Mouse (Mus musculus) heart, postnatal 10 days (tissue): ENCODE results near the gene Mgat2. TPM values are rescaled to one million over a fixed set of nuclear protein-coding genes. Genes with fewer than 3 reads are reported as not detected.
"Not testable (repeated sequence)": the region's sequence is repeated elsewhere in the genome, so short reads cannot be mapped to it uniquely, and the experiment has no call there.

Source experiments
- DNase-seq, 2 experiments: peaks; one replicate each; pipeline ENCODE4 v3.0.0; 2021
- intact Hi-C: fragments of 180-260 bp; cut with DNase I; formaldehyde crosslinking; loops from one replicate; pipeline ENCODE4 v1.15.1; 2025
- total RNA-seq, 2 experiments: library from RNA; stranded (reverse); gene quantifications; 2 replicates each; pipeline ENCODE4 v1.2.3; 2021

The Mgat2 gene
- total RNA-seq, result 10 to 100 TPM; 27.8 to 32.4 TPM

DNA sequence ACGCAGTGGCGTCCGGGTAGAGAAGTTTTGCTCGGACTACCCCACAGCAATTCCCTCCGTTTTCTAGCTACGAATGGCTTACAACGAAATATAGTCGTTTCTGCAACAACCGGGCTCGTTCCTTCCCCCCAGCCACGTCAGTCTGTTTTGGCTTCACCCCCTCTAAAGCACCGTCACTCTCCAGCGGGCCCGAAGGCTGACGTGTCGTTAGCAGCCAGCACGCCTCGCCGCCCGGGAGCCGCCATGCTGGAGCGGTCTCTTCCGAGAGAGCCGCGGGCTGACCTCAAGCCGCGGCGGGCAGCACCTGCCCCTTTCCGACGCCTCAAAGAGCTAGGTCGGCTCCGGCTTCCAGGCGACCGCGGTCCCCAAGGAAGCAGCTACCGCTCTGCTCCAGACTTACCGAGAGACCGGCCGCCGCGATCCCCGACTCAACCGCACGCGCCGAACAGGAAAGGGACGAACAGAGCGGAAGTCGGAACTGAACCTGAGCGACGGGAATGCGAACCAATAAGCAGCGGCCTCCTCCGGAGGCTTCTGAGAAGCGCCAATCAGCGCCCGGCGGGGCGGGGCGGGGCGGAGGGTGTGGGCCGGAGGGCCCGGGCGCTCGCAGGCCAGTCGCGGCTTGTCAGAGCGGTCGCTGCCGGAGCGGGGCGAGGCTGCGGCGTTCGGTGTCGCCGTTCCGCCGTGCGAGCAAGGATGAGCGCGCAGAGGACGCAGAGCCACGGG lies at the start of gene Mgat2, which contains the start of gene Rpl36al:
Gene Mgat2, plus strand, starts transcription at position 575 of the 726 bp plus-strand sequence.
Gene Rpl36al, minus strand, starts transcription at position 501 of the 726 bp plus-strand sequence.
- intact Hi-C loops, result no loop called here
- DNase-seq, result peak; percentile 99

- intact Hi-C loops, result no loop called here
- DNase-seq, result no peak
Observed at GRCm38 (mm10) chr12:69139201-69139600, 44.8 kb upstream of the Mgat2 start.

DNA sequence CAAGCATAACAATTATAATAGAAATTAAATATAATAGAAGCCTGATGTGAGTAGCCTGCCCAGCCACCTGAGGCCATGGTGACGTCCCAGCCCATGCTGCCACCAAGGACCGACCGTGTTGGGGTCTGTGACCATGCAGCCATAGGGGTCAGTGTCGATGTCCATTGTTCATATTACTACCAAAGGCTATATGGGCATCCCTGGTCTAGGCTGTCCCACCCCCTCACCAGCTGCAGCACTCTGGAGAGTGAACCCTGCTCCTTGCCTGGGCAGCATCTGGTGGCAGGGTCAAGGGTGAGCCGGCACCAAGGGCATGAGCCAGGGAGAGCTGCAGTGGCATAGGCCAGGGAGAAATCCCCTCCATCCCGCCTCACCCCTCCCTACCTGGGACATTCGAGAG lies 44.1 kb upstream of the Mgat2 start:
- DNase-seq, result no peak
- intact Hi-C loops, result no loop called here

DNA sequence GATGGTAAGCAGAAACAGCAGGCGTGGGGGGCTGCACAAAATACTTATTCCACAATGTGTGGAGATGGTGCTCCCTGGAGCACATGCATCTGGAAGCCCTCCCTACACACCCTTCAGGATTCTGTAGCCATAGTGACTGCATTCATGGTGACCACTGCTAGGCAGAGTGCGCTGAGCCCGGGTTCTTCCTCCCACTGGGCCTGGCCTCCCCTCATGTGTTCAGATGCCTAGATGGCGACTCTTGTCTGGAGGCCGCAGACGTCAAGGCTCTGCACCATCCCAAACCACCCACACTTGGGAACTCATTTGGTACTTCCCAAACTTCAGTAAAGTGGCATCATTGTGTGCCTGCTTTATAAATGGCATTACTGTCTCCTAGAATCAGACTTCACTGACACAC lies 40.5 kb upstream of the Mgat2 start:
- DNase-seq, result no peak
- intact Hi-C loops, result no loop called here

DNA sequence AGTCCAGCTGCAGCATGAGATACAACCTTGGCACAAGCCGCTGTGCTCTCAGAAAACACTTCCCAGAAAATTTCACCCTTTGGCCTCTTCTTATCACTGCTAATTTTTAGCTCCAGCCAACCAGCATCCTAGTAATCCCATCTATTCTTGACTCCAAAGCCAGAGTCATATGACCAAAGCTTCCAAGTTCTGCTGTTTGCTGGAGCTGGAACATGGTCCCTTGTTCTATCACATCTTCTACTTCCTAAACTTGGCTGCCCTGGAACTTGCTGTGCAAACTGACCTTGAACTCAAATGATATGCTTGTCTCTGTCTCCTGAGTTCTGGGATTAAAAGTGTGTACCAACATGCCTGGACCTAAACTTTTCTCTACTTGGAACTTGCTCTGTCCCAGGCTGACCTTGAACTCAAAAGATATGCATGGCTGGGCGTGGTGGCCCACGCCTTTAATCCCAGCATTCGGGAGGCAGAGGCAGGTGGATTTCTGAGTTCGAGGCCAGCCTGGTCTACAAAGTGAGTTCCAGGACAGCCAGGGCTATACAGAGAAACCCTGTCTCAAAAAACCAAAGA lies 36.7 kb upstream of the Mgat2 start:
- intact Hi-C loops, result no loop called here
- peak; percentile 26 to 35 for DNase-seq

GRCm38 (mm10) chr12:69150049-69150448 lies 33.9 kb upstream of the Mgat2 start:
- intact Hi-C loops, result no loop called here
- no peak for DNase-seq

- intact Hi-C loops, result no loop called here
- no peak for DNase-seq
Observed at GRCm38 (mm10) chr12:69155923-69156322, 28.0 kb upstream of the Mgat2 start.

GRCm38 (mm10) chr12:69156436-69156835 lies 27.5 kb upstream of the Mgat2 start:
- no peak for DNase-seq
- intact Hi-C loops, result no loop called here

DNA sequence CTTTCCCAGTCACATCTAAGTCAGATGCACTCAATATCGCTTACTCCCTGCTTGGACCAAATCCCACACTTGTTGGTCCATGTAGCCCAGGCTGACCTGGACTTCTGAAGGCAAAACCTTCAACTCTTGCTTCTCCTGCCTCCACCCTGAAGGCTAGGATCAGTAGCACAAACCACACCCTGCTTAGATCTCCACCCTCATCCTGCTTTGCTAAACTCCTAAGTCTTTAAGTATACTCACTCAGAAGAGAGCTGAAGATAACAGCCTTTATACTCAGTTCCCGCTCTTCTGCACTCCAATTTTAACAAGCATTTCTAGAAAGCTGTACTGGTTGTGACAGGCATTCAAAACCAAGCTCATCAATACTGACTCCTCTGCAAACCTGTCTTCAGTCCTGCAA lies 26.9 kb upstream of the Mgat2 start:
- DNase-seq, result no peak
- intact Hi-C loops, result no loop called here

DNA sequence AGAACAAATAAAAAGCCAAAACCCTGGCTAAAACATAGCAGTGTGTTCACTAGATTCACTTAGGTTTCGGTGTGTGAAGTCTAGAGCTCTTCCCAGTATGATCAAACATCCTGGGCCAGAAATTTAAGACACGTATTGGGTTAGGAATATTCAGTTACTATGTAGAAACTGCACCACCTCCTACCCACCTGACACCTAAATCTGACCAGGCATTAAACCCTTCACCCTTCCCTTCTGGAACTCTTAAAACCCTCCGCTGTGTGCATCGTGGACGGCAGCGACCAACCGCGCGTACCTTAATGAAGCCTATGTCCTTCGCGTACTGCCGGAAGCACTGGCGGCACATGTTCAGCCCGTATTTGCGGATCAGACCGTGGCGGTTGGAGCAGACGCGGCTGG lies 25.6 kb upstream of the Mgat2 start:
- DNase-seq, result no peak
- intact Hi-C loops, result no loop called here

DNA sequence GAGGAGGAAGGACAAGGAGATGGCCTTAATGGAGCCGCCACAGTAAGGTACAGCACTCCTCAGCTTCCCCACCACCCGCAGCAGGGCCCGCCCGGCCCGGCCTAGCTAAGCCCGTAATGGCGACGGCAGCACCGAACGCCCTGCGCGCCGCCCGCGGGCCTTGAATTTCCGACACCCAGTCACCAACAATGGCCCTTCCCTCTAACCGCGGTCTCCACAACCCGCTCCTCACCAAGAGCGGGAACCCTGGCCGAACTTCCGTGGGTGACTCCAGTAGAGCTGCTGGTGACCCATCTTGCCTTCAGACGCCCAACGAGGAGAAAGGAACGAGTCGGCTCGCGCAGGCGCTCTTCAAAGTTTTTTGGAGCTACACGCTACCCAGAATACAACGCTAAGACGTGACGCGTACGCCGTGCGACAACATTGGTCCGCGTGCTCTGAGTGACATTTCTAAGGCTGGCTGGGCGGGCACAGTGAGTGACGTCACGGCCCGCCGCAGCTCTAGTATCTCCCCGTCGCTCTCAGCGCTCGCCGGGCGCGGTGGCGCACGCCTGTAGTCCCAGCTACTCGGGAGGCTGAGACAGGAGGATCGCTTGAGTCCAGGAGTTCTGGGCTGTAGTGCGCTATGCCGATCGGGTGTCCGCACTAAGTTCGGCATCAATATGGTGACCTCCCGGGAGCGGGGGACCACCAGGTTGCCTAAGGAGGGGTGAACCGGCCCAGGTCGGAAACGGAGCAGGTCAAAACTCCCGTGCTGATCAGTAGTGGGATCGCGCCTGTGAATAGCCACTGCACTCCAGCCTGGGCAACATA lies 25.0 kb upstream of the Mgat2 start, which contains the start of gene Rps29:
Gene Rps29, minus strand, starts transcription at position 422 of the 813 bp plus-strand sequence.
- intact Hi-C loops, result not testable (repeated sequence)
- peak; percentile 98 for DNase-seq

DNA sequence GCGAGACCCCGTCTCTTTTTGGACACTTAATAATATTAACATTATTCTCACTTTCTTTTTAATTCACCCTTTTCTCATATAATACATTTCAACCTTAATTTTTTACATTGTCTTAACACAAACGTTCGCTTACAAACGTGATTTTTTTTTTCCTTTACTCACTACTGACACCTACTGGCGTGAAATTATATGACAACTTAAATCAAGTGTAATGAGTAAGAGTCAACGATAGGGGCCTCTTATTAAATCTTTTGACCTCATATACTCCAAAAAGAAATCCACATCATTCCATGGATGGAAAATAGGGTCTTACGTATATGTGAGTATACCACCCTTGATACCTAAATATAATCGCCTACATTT lies 24.4 kb upstream of the Mgat2 start:
- peak; percentile 40 to 58 for DNase-seq
- intact Hi-C loops, result no loop called here

DNA sequence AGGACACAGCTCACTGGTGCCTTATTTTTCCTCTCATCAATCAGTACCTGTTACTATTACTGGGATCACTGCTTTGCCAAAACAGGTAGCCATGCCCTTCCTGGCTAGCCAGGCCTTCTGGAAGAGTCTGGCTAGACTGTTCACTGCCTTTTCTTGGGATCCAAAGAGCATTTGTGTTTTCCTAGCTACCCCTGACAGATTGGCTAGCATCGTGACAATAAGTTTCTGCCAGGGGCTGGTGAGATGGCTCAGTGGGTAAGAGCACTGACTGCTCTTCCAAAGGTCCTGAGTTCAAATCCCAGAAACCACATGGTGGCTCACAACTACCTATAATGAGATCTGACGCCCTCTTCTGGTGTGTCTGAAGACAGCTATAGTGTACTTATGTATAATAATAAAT lies 23.3 kb upstream of the Mgat2 start:
- intact Hi-C loops, DNase-seq: not testable (repeated sequence)

GRCm38 (mm10) chr12:69163586-69163985 lies 20.4 kb upstream of the Mgat2 start:
- intact Hi-C loops, DNase-seq: not testable (repeated sequence)

- no peak for DNase-seq
- intact Hi-C loops, result no loop called here
Observed at GRCm38 (mm10) chr12:69164904-69165303, 19.1 kb upstream of the Mgat2 start.

DNA sequence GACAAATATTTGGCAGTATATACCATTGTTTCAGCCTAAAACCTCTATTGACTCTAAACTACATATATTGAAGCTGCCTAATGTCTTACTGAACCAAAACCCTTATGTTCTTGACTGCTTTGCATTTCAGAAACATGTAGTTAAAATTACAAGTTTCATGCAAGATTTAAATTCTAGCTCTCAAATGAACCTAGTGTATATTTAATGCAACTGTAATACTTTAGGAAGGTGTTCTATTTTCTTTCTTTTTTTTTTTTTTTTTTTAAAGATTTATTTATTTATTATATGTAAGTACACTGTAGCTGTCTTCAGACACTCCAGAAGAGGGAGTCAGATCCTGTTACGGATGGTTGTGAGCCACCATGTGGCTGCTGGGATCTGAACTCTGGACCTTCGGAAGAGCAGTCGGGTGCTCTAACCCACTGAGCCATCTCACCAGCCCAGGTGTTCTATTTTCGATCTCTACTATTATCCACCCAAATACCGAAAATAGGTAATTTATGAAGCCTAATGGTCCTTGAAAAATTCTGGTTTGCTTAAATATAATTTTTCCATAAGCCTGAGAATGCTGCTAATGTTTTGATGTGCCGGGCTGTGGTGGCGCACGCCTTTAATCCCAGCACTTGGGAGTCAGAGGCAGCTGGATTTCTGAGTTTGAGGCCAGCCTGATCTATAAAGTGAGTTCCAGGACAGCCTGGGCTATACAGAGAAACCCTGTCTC lies 16.9 kb upstream of the Mgat2 start:
- DNase-seq, intact Hi-C loops: not testable (repeated sequence)

GRCm38 (mm10) chr12:69167656-69168460 lies 16.1 kb upstream of the Mgat2 start:
- intact Hi-C loops, result no loop called here
- no peak for DNase-seq

DNA sequence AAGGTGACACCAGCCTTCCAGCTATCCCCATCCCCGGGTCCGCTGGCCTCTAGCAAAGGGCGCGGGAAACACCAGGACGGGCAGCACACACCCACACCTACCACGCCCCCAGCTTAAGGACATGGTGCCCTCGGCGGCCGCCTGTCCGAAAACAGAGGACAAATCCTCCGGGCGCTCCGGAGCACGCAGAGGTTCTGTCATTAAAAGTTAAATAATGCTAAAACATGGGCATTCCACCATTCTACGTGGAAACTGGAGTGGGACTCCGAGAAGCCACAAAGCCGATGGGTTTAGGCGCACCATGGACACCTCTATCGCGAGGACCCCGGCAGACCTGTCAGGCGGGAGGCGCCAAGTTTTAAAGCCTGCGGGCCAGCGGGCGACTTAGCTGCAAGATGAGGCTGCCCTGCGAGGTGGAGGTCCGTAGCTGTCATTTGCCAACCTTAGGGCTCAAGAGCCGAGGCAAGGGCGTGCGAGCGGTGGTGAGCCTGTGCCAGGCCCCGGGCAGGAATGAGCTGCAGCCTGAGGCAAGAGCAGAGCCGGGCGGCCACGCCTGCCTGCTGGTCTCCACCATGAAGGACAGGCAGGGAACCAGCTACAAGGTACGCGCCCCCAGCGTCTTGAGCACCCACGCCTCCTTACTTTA lies 15.4 kb upstream of the Mgat2 start, which contains the start of gene Lrr1:
Gene Lrr1, plus strand, starts transcription at position 354 of the 646 bp plus-strand sequence.
- DNase-seq, result peak; percentile 92
- intact Hi-C loops, result no loop called here

DNA sequence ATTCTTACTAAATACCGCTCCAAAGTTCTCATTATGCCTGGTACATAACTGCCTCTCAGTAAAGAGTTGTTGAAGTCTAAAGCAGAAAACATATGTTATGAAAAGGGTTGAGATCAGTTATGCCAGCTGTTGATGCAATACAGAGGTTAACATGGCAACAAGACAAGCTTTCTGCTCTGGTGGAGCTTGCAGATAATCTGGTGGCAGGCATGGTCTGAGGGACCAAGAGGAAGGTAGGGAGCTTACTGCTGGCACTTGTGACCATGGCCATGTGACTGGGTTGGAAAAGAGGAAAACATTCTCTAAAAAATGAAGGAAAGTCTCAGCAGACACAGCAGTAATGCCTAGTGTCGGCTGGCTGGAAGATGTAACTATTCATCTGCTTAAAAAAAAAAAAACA lies 12.7 kb upstream of the Mgat2 start:
- DNase-seq, result no peak
- intact Hi-C loops, result no loop called here
